Mouse (Mus musculus) myocyte (in vitro differentiated cells): ENCODE data around the gene 2310061I04Rik.

ENCODE experiments used
- CEBPB ChIP-seq: IDR thresholded peaks from 2 replicates; pipeline ENCODE4 v1.6.1; 2011; ENCODE audit warnings: mild to moderate bottlenecking, moderate library complexity; ENCODE audit not compliant: poor library complexity, insufficient read depth, severe bottlenecking
- E2F4 ChIP-seq: IDR thresholded peaks from one replicate; pipeline ENCODE4 v1.6.1; 2011; ENCODE audit warnings: mild to moderate bottlenecking, control low read depth, moderate library complexity; ENCODE audit not compliant: insufficient read depth
- MAX ChIP-seq: IDR thresholded peaks from one replicate; pipeline ENCODE4 v1.6.1; 2011; ENCODE audit warnings: low read depth, mild to moderate bottlenecking, control low read depth
- MYOD1 ChIP-seq, 3 experiments: IDR thresholded peaks; one replicate each; pipeline ENCODE4 v1.6.1; 2011; ENCODE audit warnings: control low read depth in 2 of 3, low read depth in 2 of 3, mild to moderate bottlenecking in 2 of 3, moderate library complexity in 1 of 3; ENCODE audit not compliant: insufficient read length in 2 of 3, control insufficient read depth in 1 of 3
- MYOG ChIP-seq, 3 experiments: IDR thresholded peaks; one replicate each; pipeline ENCODE4 v1.6.1; 2011; ENCODE audit warnings: control low read depth in 2 of 3, low read depth in 2 of 3, mild to moderate bottlenecking in 2 of 3; ENCODE audit not compliant: insufficient read length in 2 of 3, control insufficient read depth in 1 of 3, insufficient read depth in 1 of 3
- POLR2A ChIP-seq: IDR thresholded peaks from one replicate; pipeline ENCODE4 v1.6.1; 2011; ENCODE audit warnings: low read depth, mild to moderate bottlenecking, control low read depth, moderate library complexity; ENCODE audit not compliant: insufficient read length
- POLR2AphosphoS2 ChIP-seq: IDR thresholded peaks from one replicate; pipeline ENCODE4 v1.6.1; 2011; ENCODE audit warnings: low read depth, control low read depth; ENCODE audit not compliant: insufficient read length
- REST ChIP-seq: IDR thresholded peaks from one replicate; pipeline ENCODE4 v1.6.1; 2011; ENCODE audit warnings: mild to moderate bottlenecking, control low read depth, moderate library complexity; ENCODE audit not compliant: insufficient read depth, insufficient read length
- SRF ChIP-seq: IDR thresholded peaks from one replicate; pipeline ENCODE4 v1.6.1; 2011; ENCODE audit warnings: low read depth; ENCODE audit not compliant: control insufficient read depth, insufficient read length
- TCF12 ChIP-seq: IDR thresholded peaks from one replicate; pipeline ENCODE4 v1.6.1; 2011; ENCODE audit warnings: mild to moderate bottlenecking, control low read depth; ENCODE audit not compliant: poor library complexity, insufficient read depth, severe bottlenecking
- TCF3 ChIP-seq: IDR thresholded peaks from one replicate; pipeline ENCODE4 v1.6.1; 2011; ENCODE audit warnings: low read depth, control low read depth; ENCODE audit not compliant: insufficient read length
- USF1 ChIP-seq: IDR thresholded peaks from one replicate; pipeline ENCODE4 v1.6.1; 2011; ENCODE audit warnings: low read depth, mild to moderate bottlenecking, control low read depth, moderate library complexity

GRCm38 (mm10) chr17:35905587-35905986 lies 8.4 kb upstream of the 2310061I04Rik start:
- TF ChIP-seq POLR2A (no peak), CEBPB (no peak), TCF12 (no peak), MAX (no peak), E2F4 (no peak), MYOD1 (IDR thresholded peaks at IDR 0.05; ENCODE audit: control insufficient read depth in 1 of 3, insufficient read length in 2 of 3, low read depth in 2 of 3) (no peak), USF1 (no peak), SRF (no peak), POLR2AphosphoS2 (no peak), MYOG (IDR thresholded peaks at IDR 0.05; ENCODE audit: control insufficient read depth in 1 of 3, insufficient read depth in 1 of 3, insufficient read length in 2 of 3, low read depth in 2 of 3) (no peak), REST (no peak), TCF3 (no peak)
